Mouse (Mus musculus) MEL (cell line): ENCODE measurements around the gene Col8a1. TPM values are rescaled to one million over a fixed set of nuclear protein-coding genes. Genes with fewer than 3 reads are reported as not detected.

Source experiments
- DNase-seq: peaks from one replicate; pipeline ENCODE4 v3.0.0; 2011; ENCODE audit warnings: low read depth, low spot score
- H3K27ac ChIP-seq: 2 replicates; pipeline ENCODE4 v1.5.1; 2012; ENCODE audit warnings: low read depth, mild to moderate bottlenecking, control low read depth, low read length, moderate library complexity; ENCODE audit not compliant: control insufficient read depth
- H3K27me3 ChIP-seq, 2 experiments: fragments of 150-350 bp in 1 of 2; sonication (generic) in 1 of 2; 2 replicates each; pipeline ENCODE4 v1.6.1; 2012; ENCODE audit warnings: low read length in 2 of 2, mild to moderate bottlenecking in 2 of 2, improper control_type of control experiment in 1 of 2, moderate library complexity in 1 of 2; ENCODE audit not compliant: insufficient read depth in 2 of 2, control insufficient read depth in 1 of 2
- H3K36me3 ChIP-seq, 2 experiments: 2 replicates each; pipeline ENCODE4 v1.6.1; 2012 to 2014; ENCODE audit warnings: low read length in 2 of 2, improper control_type of control experiment in 1 of 2, inconsistent platforms in 1 of 2, mild to moderate bottlenecking in 1 of 2; ENCODE audit not compliant: insufficient read depth in 2 of 2, control insufficient read depth in 1 of 2
- H3K4me1 ChIP-seq, 2 experiments: fragments of 150-350 bp in 1 of 2; sonication (generic) in 1 of 2; 2 replicates each; pipeline ENCODE4 v1.6.1; 2012; ENCODE audit warnings: low read length in 2 of 2, improper control_type of control experiment in 1 of 2, mild to moderate bottlenecking in 1 of 2; ENCODE audit not compliant: insufficient read depth in 2 of 2, control insufficient read depth in 1 of 2
- H3K4me3 ChIP-seq, 2 experiments: fragments of 150-350 bp in 1 of 2; sonication (generic) in 1 of 2; 2 replicates each; pipeline ENCODE4 v1.5.1; 2012; ENCODE audit warnings: low read depth in 2 of 2, low read length in 2 of 2, mild to moderate bottlenecking in 2 of 2, moderate library complexity in 2 of 2, control low read depth in 1 of 2, improper control_type of control experiment in 1 of 2; ENCODE audit not compliant: control insufficient read depth in 1 of 2, insufficient read depth in 1 of 2
- H3K79me2 ChIP-seq: 2 replicates; pipeline ENCODE4 v1.6.1; 2012; ENCODE audit warnings: mild to moderate bottlenecking, low read length, moderate library complexity; ENCODE audit not compliant: control insufficient read depth, poor library complexity, insufficient read depth
- H3K9ac ChIP-seq: 2 replicates; pipeline ENCODE4 v1.6.1; 2012; ENCODE audit warnings: low read depth, mild to moderate bottlenecking, control low read depth, low read length, moderate library complexity; ENCODE audit not compliant: control insufficient read depth, poor library complexity, severe bottlenecking
- H3K9me3 ChIP-seq: fragments of 150-350 bp; sonication (generic); replicated peaks from 2 replicates; pipeline ENCODE4 v1.6.1; 2012; ENCODE audit warnings: mild to moderate bottlenecking, low read length, improper control_type of control experiment, moderate library complexity; ENCODE audit not compliant: insufficient read depth
- BHLHE40 ChIP-seq: IDR thresholded peaks from 2 replicates; pipeline ENCODE4 v1.6.1; 2012; ENCODE audit warnings: low read depth, mild to moderate bottlenecking, inconsistent platforms, low read length, improper control_type of control experiment, borderline replicate concordance
- CHD1 ChIP-seq: IDR thresholded peaks from 2 replicates; pipeline ENCODE4 v1.6.1; 2012; ENCODE audit warnings: low read depth, mild to moderate bottlenecking, inconsistent platforms, low read length, improper control_type of control experiment
- E2F4 ChIP-seq: IDR thresholded peaks from 2 replicates; pipeline ENCODE4 v1.6.1; 2011; ENCODE audit warnings: low read depth, low read length, improper control_type of control experiment, borderline replicate concordance
- ELF1 ChIP-seq: IDR thresholded peaks from 2 replicates; pipeline ENCODE4 v1.6.1; 2014; ENCODE audit warnings: low read depth, mild to moderate bottlenecking, inconsistent platforms, low read length, improper control_type of control experiment, moderate library complexity
- EP300 ChIP-seq, 2 experiments: IDR thresholded peaks; 2 replicates each; pipeline ENCODE4 v1.6.1; 2011; ENCODE audit warnings: improper control_type of control experiment in 2 of 2, low read length in 2 of 2, low read depth in 1 of 2, mild to moderate bottlenecking in 1 of 2
- ETS1 ChIP-seq: IDR thresholded peaks from 2 replicates; pipeline ENCODE4 v1.6.1; 2012; ENCODE audit warnings: low read depth, mild to moderate bottlenecking, inconsistent platforms, low read length, improper control_type of control experiment, moderate library complexity
- GABPA ChIP-seq: IDR thresholded peaks from 2 replicates; pipeline ENCODE4 v1.6.1; 2012; ENCODE audit warnings: low read depth, mild to moderate bottlenecking, inconsistent platforms, low read length, improper control_type of control experiment, moderate library complexity
- JUND ChIP-seq: IDR thresholded peaks from 2 replicates; pipeline ENCODE4 v1.6.1; 2011; ENCODE audit warnings: low read depth, mild to moderate bottlenecking, improper control_type of control experiment, low read length
- KAT2A ChIP-seq: conservative IDR thresholded peaks from 2 replicates; pipeline ENCODE4 v1.6.1; 2012; ENCODE audit warnings: low read depth, low read length, improper control_type of control experiment, inconsistent platforms
- MAFK ChIP-seq: IDR thresholded peaks from 2 replicates; pipeline ENCODE4 v1.6.1; 2011; ENCODE audit warnings: low read depth, mild to moderate bottlenecking, low read length, improper control_type of control experiment, borderline replicate concordance
- MEF2A ChIP-seq: IDR thresholded peaks from 2 replicates; pipeline ENCODE4 v1.6.1; 2014; ENCODE audit warnings: low read depth, mild to moderate bottlenecking, inconsistent platforms, low read length, improper control_type of control experiment; ENCODE audit not compliant: poor library complexity, insufficient replicate concordance, severe bottlenecking; ENCODE audit errors: extremely low read depth
- MXI1 ChIP-seq: IDR thresholded peaks from 2 replicates; pipeline ENCODE4 v1.6.1; 2011; ENCODE audit warnings: mild to moderate bottlenecking, low read depth, low read length, improper control_type of control experiment
- MYB ChIP-seq: IDR thresholded peaks from 2 replicates; pipeline ENCODE4 v1.6.1; 2011; ENCODE audit warnings: mild to moderate bottlenecking, low read depth, low read length, improper control_type of control experiment
- MYC ChIP-seq: IDR thresholded peaks from 2 replicates; pipeline ENCODE4 v1.6.1; 2011; ENCODE audit warnings: low read depth, mild to moderate bottlenecking, low read length, improper control_type of control experiment, moderate library complexity
- NRF1 ChIP-seq: IDR thresholded peaks from 2 replicates; pipeline ENCODE4 v1.6.1; 2014; ENCODE audit warnings: low read depth, mild to moderate bottlenecking, inconsistent platforms, low read length, improper control_type of control experiment, moderate library complexity; ENCODE audit not compliant: poor library complexity, insufficient read depth, severe bottlenecking
- POLR2A ChIP-seq, 2 experiments: IDR thresholded peaks; 2 replicates each; pipeline ENCODE4 v1.6.1; 2011 to 2012; ENCODE audit warnings: low read length in 2 of 2, mild to moderate bottlenecking in 2 of 2, control low read depth in 1 of 2, improper control_type of control experiment in 1 of 2, low read depth in 1 of 2, moderate library complexity in 1 of 2; ENCODE audit not compliant: control insufficient read depth in 1 of 2, insufficient read depth in 1 of 2, poor library complexity in 1 of 2
- POLR2AphosphoS2 ChIP-seq: IDR thresholded peaks from 2 replicates; pipeline ENCODE4 v1.6.1; 2011; ENCODE audit warnings: low read length, improper control_type of control experiment
- RAD21 ChIP-seq: IDR thresholded peaks from 2 replicates; pipeline ENCODE4 v1.6.1; 2011; ENCODE audit warnings: mild to moderate bottlenecking, low read depth, low read length, improper control_type of control experiment
- SIN3A ChIP-seq: IDR thresholded peaks from 2 replicates; pipeline ENCODE4 v1.6.1; 2012; ENCODE audit warnings: low read length, improper control_type of control experiment, inconsistent platforms
- USF1 ChIP-seq: IDR thresholded peaks from 2 replicates; pipeline ENCODE4 v1.6.1; 2014; ENCODE audit warnings: low read depth, mild to moderate bottlenecking, inconsistent platforms, low read length, improper control_type of control experiment, moderate library complexity
- ZC3H11A ChIP-seq: IDR thresholded peaks from 2 replicates; pipeline ENCODE4 v1.6.1; 2012; ENCODE audit warnings: low read depth, mild to moderate bottlenecking, inconsistent platforms, low read length, improper control_type of control experiment
- ZKSCAN1 ChIP-seq: IDR thresholded peaks from 2 replicates; pipeline ENCODE4 v1.6.1; 2012; ENCODE audit warnings: low read depth, mild to moderate bottlenecking, inconsistent platforms, low read length, improper control_type of control experiment, moderate library complexity
- ZNF384 ChIP-seq: IDR thresholded peaks from 2 replicates; pipeline ENCODE4 v1.6.1; 2012; ENCODE audit warnings: low read depth, mild to moderate bottlenecking, inconsistent platforms, low read length, improper control_type of control experiment
- polyA plus RNA-seq, 2 experiments: library from polyadenylated mRNA; stranded (reverse) in 1 of 2; unstranded in 1 of 2; fragments of >175 nt in 1 of 2; fragments of >200 nt in 1 of 2; gene quantifications; 2 replicates each; pipeline versions ENCODE4 v1.2.1 to v1.2.4; 2012; ENCODE audit warnings: low replicate concordance in 2 of 2, low read depth in 1 of 2; ENCODE audit not compliant: insufficient read length in 2 of 2, insufficient read depth in 1 of 2, missing spikeins in 1 of 2
- total RNA-seq: library from RNA; depleted of rRNA; stranded (reverse); fragments of 300-350 nt; gene quantifications from 2 replicates; pipeline ENCODE4 v1.2.3, GENCODE M21; 2012

Gene Col8a1
- total and polyA plus RNA-seq, 3 experiments = not detected

GRCm38 (mm10) chr16:57718982-57719381 lies 35.6 kb downstream of the Col8a1 start:
- Histone ChIP-seq H3K4me1 (no peaks in the 10 kb centered on the region), H3K36me3 (no peaks in the 10 kb centered on the region), H3K79me2 (no peaks in the 10 kb centered on the region), H3K9ac (no peak overlapping the region), H3K27ac (no peak overlapping the region), H3K27me3 (peaks cover 10 to 12% of the 10 kb centered on the region in 2 experiments), H3K4me3 (no peak overlapping the region), H3K9me3 (no peaks in the 10 kb centered on the region)
- DNase-seq = no peak
- TF ChIP-seq MYB (no peak), ZNF384 (no peak), RAD21 (no peak), MXI1 (no peak), EP300 (IDR thresholded peaks at IDR 0.05; ENCODE audit: low read depth in 1 of 2, low read length in 2 of 2) (no peak), MYC (no peak), NRF1 (no peak), MEF2A (no peak), MAFK (no peak), ZC3H11A (no peak), POLR2AphosphoS2 (no peak), E2F4 (no peak), ETS1 (no peak), GABPA (no peak), JUND (no peak), KAT2A (no peak), SIN3A (no peak), USF1 (no peak)
- TF ChIP-seq, all 39 proteins: peak for 0

- TF ChIP-seq JUND = no peak
- no peak for TF ChIP-seq ELF1
- no peak for TF ChIP-seq MAFK
- TF ChIP-seq MXI1 = no peak
- no peak for TF ChIP-seq NRF1
- TF ChIP-seq BHLHE40 = no peak
- no peak for TF ChIP-seq EP300 (IDR thresholded peaks at IDR 0.05; ENCODE audit: low read depth in 1 of 2, low read length in 2 of 2)
- no peak for TF ChIP-seq CHD1
- TF ChIP-seq GABPA = no peak
- no peak for TF ChIP-seq ZKSCAN1
- TF ChIP-seq POLR2A (IDR thresholded peaks at IDR 0.05; ENCODE audit: control insufficient read depth in 1 of 2, insufficient read depth in 1 of 2, low read depth in 1 of 2, low read length in 2 of 2, poor library complexity in 1 of 2) = no peak
- no peak overlapping the region for H3K9ac ChIP-seq
- no peak for DNase-seq
- H3K9me3 ChIP-seq = no peaks in the 10 kb centered on the region
- H3K27me3 ChIP-seq = no peaks in the 10 kb centered on the region
- no peaks in the 10 kb centered on the region for H3K4me1 ChIP-seq
- no peak overlapping the region for H3K4me3 ChIP-seq
- no peaks in the 10 kb centered on the region for H3K79me2 ChIP-seq
- H3K36me3 ChIP-seq = no peaks in the 10 kb centered on the region
- no peak overlapping the region for H3K27ac ChIP-seq
Observed at GRCm38 (mm10) chr16:57698733-57699132, 55.8 kb downstream of the Col8a1 start.
